Mouse (Mus musculus) hindlimb bud, embryonic 11.5 days (tissue): Measurements from ENCODE around the gene Slc22a20.

Experiments used
- DNase-seq: peaks from one replicate; pipeline ENCODE4 v3.0.0-alpha.2; 2012; ENCODE audit warnings: low read depth, low spot score; ENCODE audit errors: extremely low spot score

The Slc22a20 gene

GRCm38 (mm10) chr19:5927026-5927425 is 58.9 kb downstream of the Slc22a20 start:
- no peak for DNase-seq

DNA sequence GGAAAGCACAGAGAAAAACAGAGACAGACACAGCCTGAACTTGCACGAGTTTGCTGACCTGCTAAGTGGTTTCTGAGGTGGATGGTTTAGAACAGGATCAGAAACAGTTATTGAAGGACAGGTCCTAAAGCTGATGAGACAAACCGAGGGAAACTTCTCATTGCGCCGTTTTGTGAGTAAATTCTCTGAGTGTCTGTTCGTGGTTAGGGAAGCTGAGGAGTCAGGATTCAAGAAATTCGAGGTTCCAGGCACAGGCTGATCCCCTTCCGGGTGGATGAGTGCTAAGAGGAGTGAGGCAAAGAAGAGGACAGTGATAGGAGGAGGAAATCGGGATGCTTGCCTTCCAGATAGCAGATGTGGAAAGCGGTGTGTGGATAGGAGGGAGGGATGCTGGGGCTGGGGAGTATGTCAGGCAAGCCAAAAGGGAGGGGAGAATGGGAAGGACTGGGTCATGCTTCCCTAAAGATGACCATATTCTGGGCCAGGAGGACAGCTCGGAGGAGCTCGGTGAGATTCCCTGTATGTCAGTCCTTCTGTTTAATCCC is 60.6 kb downstream of the Slc22a20 start:
- no peak for DNase-seq

DNA sequence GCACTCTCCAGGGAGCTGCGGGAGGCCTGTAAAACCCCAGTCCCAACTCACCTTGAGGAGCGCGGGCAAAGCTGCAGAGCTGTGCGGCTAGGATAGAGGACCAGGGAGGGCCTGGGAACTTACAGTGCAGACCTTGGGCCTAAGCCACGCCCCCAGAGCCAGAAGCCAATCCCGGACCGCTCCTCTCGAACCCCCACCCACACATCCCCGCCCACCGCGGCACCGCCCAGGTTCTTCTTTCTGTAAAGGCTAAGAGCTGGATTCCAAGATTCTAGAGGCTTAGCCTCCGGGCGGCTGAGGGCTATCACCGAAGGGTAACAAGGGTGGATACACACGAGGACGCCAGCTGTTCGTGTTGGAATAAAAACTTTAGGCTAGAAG is 61.2 kb downstream of the Slc22a20 start, which contains the start of gene Cdc42ep2:
Gene Cdc42ep2 (minus strand): TSS at position 104 of the 381 bp plus-strand sequence.
- DNase-seq = peak; percentile 73

- peak; percentile 53 for DNase-seq
These were observed 61.8 kb downstream of the Slc22a20 start for GRCm38 (mm10) chr19:5923990-5924712.

GRCm38 (mm10) chr19:5922963-5923362 is 63.0 kb downstream of the Slc22a20 start:
- DNase-seq = no peak

DNA sequence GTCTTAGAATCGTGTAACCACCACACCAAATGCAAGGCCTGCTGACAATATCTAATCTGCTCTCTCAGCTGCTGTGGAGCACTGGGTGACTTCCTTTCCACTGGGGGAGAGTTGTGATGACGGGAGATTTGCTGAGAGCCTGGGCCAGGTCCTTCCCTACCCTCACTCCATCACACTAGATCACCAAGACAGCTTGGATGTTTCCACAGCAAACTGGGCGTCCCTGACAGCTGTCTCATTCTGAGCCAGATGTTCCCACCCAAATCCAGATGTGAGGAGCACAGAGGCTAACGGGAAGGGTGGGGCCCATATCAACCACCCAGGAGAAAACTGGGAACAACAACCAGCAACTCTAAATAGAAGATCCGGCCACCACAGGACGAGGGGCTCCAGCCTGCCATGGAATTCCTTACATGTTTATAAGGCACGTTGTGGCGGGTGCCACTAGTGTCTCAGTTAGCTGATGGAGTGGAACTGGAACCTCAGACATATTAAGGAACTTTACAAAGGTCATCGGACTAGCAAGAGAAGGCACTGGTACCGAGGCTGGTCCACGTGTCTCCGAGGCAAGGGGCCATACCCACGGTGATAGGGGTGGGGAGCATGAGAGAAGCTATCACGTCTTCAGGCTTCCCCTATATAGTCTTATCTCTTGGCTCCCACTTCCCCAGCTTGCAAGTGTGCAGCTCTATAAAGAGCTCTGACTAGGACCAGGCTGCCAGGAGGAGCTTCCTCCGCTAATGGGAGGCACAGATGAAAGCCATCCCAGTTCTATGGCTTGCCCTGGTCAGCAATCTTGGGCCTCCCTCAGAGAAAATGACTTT is 63.6 kb downstream of the Slc22a20 start:
- no peak for DNase-seq

DNA sequence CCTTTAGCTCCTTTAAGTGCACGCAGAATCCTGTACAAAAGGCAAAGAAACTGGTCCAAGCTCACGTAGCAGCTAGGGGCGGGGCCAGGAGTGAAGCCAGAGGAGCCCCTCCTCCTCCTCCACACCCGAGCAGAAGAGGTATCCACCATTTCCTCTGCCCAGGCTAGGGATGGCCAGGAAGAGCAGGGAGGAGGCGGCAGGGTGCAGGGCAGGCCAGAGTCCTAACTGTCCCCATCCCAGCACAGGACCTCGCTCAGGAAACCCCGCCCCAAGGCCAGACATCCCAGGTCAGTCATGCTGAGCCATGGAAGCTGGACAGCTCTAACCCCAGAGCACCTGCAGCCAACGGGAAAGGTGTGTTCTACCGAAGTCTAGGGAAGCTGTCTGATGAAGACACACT is 64.2 kb downstream of the Slc22a20 start:
- no peak for DNase-seq
